12 mouse cellular contexts compared by ENCODE assay signal in the genomic region with DNA sequence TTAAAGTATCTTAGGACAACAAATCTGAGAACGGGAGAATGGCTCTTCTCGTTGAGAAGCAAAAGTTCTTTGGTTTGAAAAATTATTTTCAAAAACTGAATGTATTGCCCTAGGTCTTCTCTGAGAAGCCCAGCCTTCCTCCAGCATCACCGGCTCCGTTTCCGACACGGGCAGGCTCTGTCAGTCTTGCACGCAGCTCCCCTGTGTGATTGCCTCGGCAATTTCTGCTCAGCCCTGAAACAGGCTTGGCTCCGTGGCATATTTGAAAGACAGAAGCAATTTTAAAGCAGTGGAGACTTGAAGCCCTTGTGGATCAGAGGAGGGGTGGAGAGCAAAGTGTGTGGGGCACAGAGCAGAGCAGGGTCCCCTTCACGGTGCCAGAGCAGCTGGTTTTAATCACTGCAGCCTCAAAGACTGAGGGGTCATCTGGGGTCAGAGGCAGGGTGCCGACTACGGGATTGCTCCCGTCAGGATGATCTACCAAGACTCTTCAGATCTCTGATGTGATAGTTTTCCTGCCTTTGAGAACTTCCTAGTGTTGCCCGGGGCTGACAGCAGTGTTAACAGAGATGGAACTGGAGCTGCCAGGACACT.
DNase-seq lines count a peak whose midpoint lies in the region; ATAC-seq and TF ChIP-seq lines count a peak whose summit lies in the region.
"Had no signal": no experiment of that assay in that cellular context is flagged by ENCODE, and none has a peak within 500 bp of the region (broad histone marks: within the 10 kb centered on the region; RNA-seq: fewer than 3 reads in every experiment).

No protein-coding gene starts in this region.

- 30% methylated on average over 14 of the region's 14 CpGs for WGBS in neural tube, embryonic 15.5 days
- 15% methylated on average over 14 of the region's 14 CpGs for WGBS in limb, embryonic 13.5 days

- no peak for TF ChIP-seq CTCF in gastrocnemius, adult 2 months (IDR thresholded peaks at IDR 0.05)

- H3K4me2 ChIP-seq in neural tube, embryonic 15.5 days, result no peak overlapping the region
- H3K4me2 ChIP-seq in limb, embryonic 13.5 days (replicated peaks), result no peak overlapping the region

- no peaks in the 10 kb centered on the region for H3K9me3 ChIP-seq in neural tube, embryonic 15.5 days (replicated peaks)
- H3K9me3 ChIP-seq in limb, embryonic 13.5 days, result no peaks in the 10 kb centered on the region

- no peak overlapping the region for H3K9ac ChIP-seq in neural tube, embryonic 15.5 days (replicated peaks)
- H3K9ac ChIP-seq in limb, embryonic 13.5 days, result peak overlapping the region; percentile 39; the same call in 1 of the 2 replicates

- no peak for ATAC-seq in neural tube, embryonic 15.5 days (ENCODE audit: low FRiP score)
- no peak for ATAC-seq in limb, embryonic 13.5 days (ENCODE audit: low FRiP score, low read depth)

- H3K36me3 ChIP-seq in neural tube, embryonic 15.5 days, result peaks cover 10% of the 10 kb centered on the region; the same call in 1 of the 2 replicates
- H3K36me3 ChIP-seq in limb, embryonic 13.5 days, result peaks cover 53% of the 10 kb centered on the region

- H3K4me1 ChIP-seq in neural tube, embryonic 15.5 days, result peaks cover 23% of the 10 kb centered on the region
- peaks cover 27% of the 10 kb centered on the region for H3K4me1 ChIP-seq in limb, embryonic 13.5 days

- intact Hi-C loops in gastrocnemius, adult 2 months (cut with DNase I), result no loop called here

- peak overlapping the region; percentile 35 for H3K27ac ChIP-seq in gastrocnemius, adult 2 months
- no peak overlapping the region for H3K27ac ChIP-seq in neural tube, embryonic 15.5 days (replicated peaks)
- H3K27ac ChIP-seq in limb, embryonic 13.5 days, result no peak overlapping the region; the same call in 1 of the 2 replicates

- no peak overlapping the region for H3K4me3 ChIP-seq in gastrocnemius, adult 2 months
- no peak overlapping the region for H3K4me3 ChIP-seq in neural tube, embryonic 15.5 days (replicated peaks)
- no peak overlapping the region for H3K4me3 ChIP-seq in limb, embryonic 13.5 days

- H3K27me3 ChIP-seq in neural tube, embryonic 15.5 days (replicated peaks), result no peaks in the 10 kb centered on the region
- no peaks in the 10 kb centered on the region for H3K27me3 ChIP-seq in limb, embryonic 13.5 days

- DNase-seq in gastrocnemius, adult 2 months, result peak; percentile 63
- no peak for DNase-seq in gastrocnemius, adult 18-20 months (ENCODE audit: low spot score)
- DNase-seq in neural tube, embryonic 10.5 days (ENCODE audit: extremely low spot score, low spot score), result peak; percentile 75
- no peak for DNase-seq in adrenal gland, postnatal 10 days
- DNase-seq in adrenal gland, postnatal 25 days, result no peak
- no peak for DNase-seq in adrenal gland, adult 18-20 months (ENCODE audit: low spot score in 2 of 2)
- DNase-seq: adrenal gland, postnatal 36 days; B cell, adult 2 months; cerebellum, adult 9-10 months; heart, postnatal 14 days had no signal

Comparison
In these comparisons a context has a peak if more than half of its experiments do, and no peak if none do; other contexts are left out.
1. DNase-seq: peak in gastrocnemius, adult 2 months (single experiment) and neural tube, embryonic 10.5 days (single experiment); none in gastrocnemius, adult 18-20 months (single experiment), adrenal gland, postnatal 10 days (single experiment), adrenal gland, postnatal 25 days (single experiment) and adrenal gland, adult 18-20 months (0 of 2).